Mouse (Mus musculus) MEL (cell line): ENCODE results near the gene Asb7. TPM values are rescaled to one million over a fixed set of nuclear protein-coding genes. Genes with fewer than 3 reads are reported as not detected.

Experiments
- DNase-seq: peaks from one replicate; pipeline ENCODE4 v3.0.0; 2011; ENCODE audit warnings: low read depth, low spot score
- H3K27ac ChIP-seq: 2 replicates; pipeline ENCODE4 v1.5.1; 2012; ENCODE audit warnings: low read depth, mild to moderate bottlenecking, control low read depth, low read length, moderate library complexity; ENCODE audit not compliant: control insufficient read depth
- H3K27me3 ChIP-seq, 2 experiments: fragments of 150-350 bp in 1 of 2; sonication (generic) in 1 of 2; 2 replicates each; pipeline ENCODE4 v1.6.1; 2012; ENCODE audit warnings: low read length in 2 of 2, mild to moderate bottlenecking in 2 of 2, improper control_type of control experiment in 1 of 2, moderate library complexity in 1 of 2; ENCODE audit not compliant: insufficient read depth in 2 of 2, control insufficient read depth in 1 of 2
- H3K36me3 ChIP-seq, 2 experiments: 2 replicates each; pipeline ENCODE4 v1.6.1; 2012 to 2014; ENCODE audit warnings: low read length in 2 of 2, improper control_type of control experiment in 1 of 2, inconsistent platforms in 1 of 2, mild to moderate bottlenecking in 1 of 2; ENCODE audit not compliant: insufficient read depth in 2 of 2, control insufficient read depth in 1 of 2
- H3K4me1 ChIP-seq, 2 experiments: fragments of 150-350 bp in 1 of 2; sonication (generic) in 1 of 2; 2 replicates each; pipeline ENCODE4 v1.6.1; 2012; ENCODE audit warnings: low read length in 2 of 2, improper control_type of control experiment in 1 of 2, mild to moderate bottlenecking in 1 of 2; ENCODE audit not compliant: insufficient read depth in 2 of 2, control insufficient read depth in 1 of 2
- H3K4me3 ChIP-seq, 2 experiments: fragments of 150-350 bp in 1 of 2; sonication (generic) in 1 of 2; 2 replicates each; pipeline ENCODE4 v1.5.1; 2012; ENCODE audit warnings: low read depth in 2 of 2, low read length in 2 of 2, mild to moderate bottlenecking in 2 of 2, moderate library complexity in 2 of 2, control low read depth in 1 of 2, improper control_type of control experiment in 1 of 2; ENCODE audit not compliant: control insufficient read depth in 1 of 2, insufficient read depth in 1 of 2
- H3K79me2 ChIP-seq: 2 replicates; pipeline ENCODE4 v1.6.1; 2012; ENCODE audit warnings: mild to moderate bottlenecking, low read length, moderate library complexity; ENCODE audit not compliant: control insufficient read depth, poor library complexity, insufficient read depth
- H3K9ac ChIP-seq: 2 replicates; pipeline ENCODE4 v1.6.1; 2012; ENCODE audit warnings: low read depth, mild to moderate bottlenecking, control low read depth, low read length, moderate library complexity; ENCODE audit not compliant: control insufficient read depth, poor library complexity, severe bottlenecking
- H3K9me3 ChIP-seq: fragments of 150-350 bp; sonication (generic); replicated peaks from 2 replicates; pipeline ENCODE4 v1.6.1; 2012; ENCODE audit warnings: mild to moderate bottlenecking, low read length, improper control_type of control experiment, moderate library complexity; ENCODE audit not compliant: insufficient read depth
- BHLHE40 ChIP-seq: IDR thresholded peaks from 2 replicates; pipeline ENCODE4 v1.6.1; 2012; ENCODE audit warnings: low read depth, mild to moderate bottlenecking, inconsistent platforms, low read length, improper control_type of control experiment, borderline replicate concordance
- CHD2 ChIP-seq: IDR thresholded peaks from 2 replicates; pipeline ENCODE4 v1.6.1; 2011; ENCODE audit warnings: low read length, improper control_type of control experiment
- CTCF ChIP-seq, 3 experiments: IDR thresholded peaks in 2 of 3; conservative IDR thresholded peaks in 1 of 3; 2 replicates each; pipeline ENCODE4 v1.5.1; 2011 to 2012; ENCODE audit warnings: low read length in 3 of 3, low read depth in 2 of 3, mild to moderate bottlenecking in 2 of 3, improper control_type of control experiment in 1 of 3, inconsistent platforms in 1 of 3, mixed read lengths in 1 of 3, moderate library complexity in 1 of 3; ENCODE audit not compliant: control insufficient read depth in 1 of 3, insufficient read depth in 1 of 3, poor library complexity in 1 of 3, severe bottlenecking in 1 of 3
- E2F4 ChIP-seq: IDR thresholded peaks from 2 replicates; pipeline ENCODE4 v1.6.1; 2011; ENCODE audit warnings: low read depth, low read length, improper control_type of control experiment, borderline replicate concordance
- ELF1 ChIP-seq: IDR thresholded peaks from 2 replicates; pipeline ENCODE4 v1.6.1; 2014; ENCODE audit warnings: low read depth, mild to moderate bottlenecking, inconsistent platforms, low read length, improper control_type of control experiment, moderate library complexity
- EP300 ChIP-seq, 2 experiments: IDR thresholded peaks; 2 replicates each; pipeline ENCODE4 v1.6.1; 2011; ENCODE audit warnings: improper control_type of control experiment in 2 of 2, low read length in 2 of 2, low read depth in 1 of 2, mild to moderate bottlenecking in 1 of 2
- GABPA ChIP-seq: IDR thresholded peaks from 2 replicates; pipeline ENCODE4 v1.6.1; 2012; ENCODE audit warnings: low read depth, mild to moderate bottlenecking, inconsistent platforms, low read length, improper control_type of control experiment, moderate library complexity
- HCFC1 ChIP-seq: IDR thresholded peaks from 2 replicates; pipeline ENCODE4 v1.6.1; 2012; ENCODE audit warnings: low read depth, mild to moderate bottlenecking, inconsistent platforms, low read length, improper control_type of control experiment, moderate library complexity
- MAZ ChIP-seq: IDR thresholded peaks from 2 replicates; pipeline ENCODE4 v1.6.1; 2012; ENCODE audit warnings: low read depth, mild to moderate bottlenecking, inconsistent platforms, low read length, improper control_type of control experiment
- MXI1 ChIP-seq: IDR thresholded peaks from 2 replicates; pipeline ENCODE4 v1.6.1; 2011; ENCODE audit warnings: mild to moderate bottlenecking, low read depth, low read length, improper control_type of control experiment
- NELFE ChIP-seq: IDR thresholded peaks from 2 replicates; pipeline ENCODE4 v1.6.1; 2011; ENCODE audit warnings: low read depth, low read length, improper control_type of control experiment
- POLR2A ChIP-seq, 2 experiments: IDR thresholded peaks; 2 replicates each; pipeline ENCODE4 v1.6.1; 2011 to 2012; ENCODE audit warnings: low read length in 2 of 2, mild to moderate bottlenecking in 2 of 2, control low read depth in 1 of 2, improper control_type of control experiment in 1 of 2, low read depth in 1 of 2, moderate library complexity in 1 of 2; ENCODE audit not compliant: control insufficient read depth in 1 of 2, insufficient read depth in 1 of 2, poor library complexity in 1 of 2
- POLR2AphosphoS2 ChIP-seq: IDR thresholded peaks from 2 replicates; pipeline ENCODE4 v1.6.1; 2011; ENCODE audit warnings: low read length, improper control_type of control experiment
- POLR2AphosphoS5 ChIP-seq: IDR thresholded peaks from 2 replicates; pipeline ENCODE4 v1.6.1; 2012; ENCODE audit warnings: low read depth, borderline replicate concordance, mild to moderate bottlenecking, inconsistent platforms, low read length, moderate library complexity, mixed read lengths
- RAD21 ChIP-seq: IDR thresholded peaks from 2 replicates; pipeline ENCODE4 v1.6.1; 2011; ENCODE audit warnings: mild to moderate bottlenecking, low read depth, low read length, improper control_type of control experiment
- SIN3A ChIP-seq: IDR thresholded peaks from 2 replicates; pipeline ENCODE4 v1.6.1; 2012; ENCODE audit warnings: low read length, improper control_type of control experiment, inconsistent platforms
- SMC3 ChIP-seq: IDR thresholded peaks from 2 replicates; pipeline ENCODE4 v1.6.1; 2011; ENCODE audit warnings: low read depth, low read length, improper control_type of control experiment
- TAL1 ChIP-seq: IDR thresholded peaks from 2 replicates; pipeline ENCODE4 v1.6.1; 2012; ENCODE audit warnings: mild to moderate bottlenecking, inconsistent platforms, low read length, moderate library complexity, mixed read lengths
- USF2 ChIP-seq, 2 experiments: IDR thresholded peaks; 2 replicates each; pipeline ENCODE4 v1.6.1; 2011 to 2012; ENCODE audit warnings: improper control_type of control experiment in 2 of 2, low read length in 2 of 2, borderline replicate concordance in 1 of 2, inconsistent platforms in 1 of 2, low read depth in 1 of 2, mild to moderate bottlenecking in 1 of 2; ENCODE audit not compliant: insufficient read depth in 1 of 2
- ZC3H11A ChIP-seq: IDR thresholded peaks from 2 replicates; pipeline ENCODE4 v1.6.1; 2012; ENCODE audit warnings: low read depth, mild to moderate bottlenecking, inconsistent platforms, low read length, improper control_type of control experiment
- ZKSCAN1 ChIP-seq: IDR thresholded peaks from 2 replicates; pipeline ENCODE4 v1.6.1; 2012; ENCODE audit warnings: low read depth, mild to moderate bottlenecking, inconsistent platforms, low read length, improper control_type of control experiment, moderate library complexity
- ZMIZ1 ChIP-seq: IDR thresholded peaks from 2 replicates; pipeline ENCODE4 v1.6.1; 2012; ENCODE audit warnings: low read depth, mild to moderate bottlenecking, inconsistent platforms, low read length, improper control_type of control experiment, moderate library complexity
- ZNF384 ChIP-seq: IDR thresholded peaks from 2 replicates; pipeline ENCODE4 v1.6.1; 2012; ENCODE audit warnings: low read depth, mild to moderate bottlenecking, inconsistent platforms, low read length, improper control_type of control experiment
- polyA plus RNA-seq, 2 experiments: library from polyadenylated mRNA; stranded (reverse) in 1 of 2; unstranded in 1 of 2; fragments of >175 nt in 1 of 2; fragments of >200 nt in 1 of 2; gene quantifications; 2 replicates each; pipeline versions ENCODE4 v1.2.1 to v1.2.4; 2012; ENCODE audit warnings: low replicate concordance in 2 of 2, low read depth in 1 of 2; ENCODE audit not compliant: insufficient read length in 2 of 2, insufficient read depth in 1 of 2, missing spikeins in 1 of 2
- total RNA-seq: library from RNA; depleted of rRNA; stranded (reverse); fragments of 300-350 nt; gene quantifications from 2 replicates; pipeline ENCODE4 v1.2.3, GENCODE M21; 2012

Asb7 gene
- total and polyA plus RNA-seq, 3 experiments = 7.1 to 12.5 TPM; not detected in 1

GRCm38 (mm10) chr7:66734466-66734865 is 45.1 kb upstream of the Asb7 start:
- no peaks in the 10 kb centered on the region for H3K36me3 ChIP-seq
- DNase-seq = no peak
- TF ChIP-seq CTCF (IDR thresholded peaks at IDR 0.05 in 2 of 3, conservative IDR thresholded peaks at IDR 0.05 in 1 of 3; ENCODE audit: control insufficient read depth in 1 of 3, insufficient read depth in 1 of 3, low read depth in 2 of 3, low read length in 3 of 3, poor library complexity in 1 of 3, severe bottlenecking in 1 of 3) (no peak), MXI1 (no peak), ZC3H11A (no peak), BHLHE40 (no peak), CHD2 (no peak), SIN3A (no peak), USF2 (IDR thresholded peaks at IDR 0.05; ENCODE audit: borderline replicate concordance in 1 of 2, insufficient read depth in 1 of 2, low read depth in 1 of 2, low read length in 2 of 2) (no peak), ZMIZ1 (no peak), TAL1 (no peak), EP300 (IDR thresholded peaks at IDR 0.05; ENCODE audit: low read depth in 1 of 2, low read length in 2 of 2) (no peak), NELFE (no peak), SMC3 (no peak), RAD21 (no peak), HCFC1 (no peak), POLR2AphosphoS2 (no peak)
- TF ChIP-seq, all 39 proteins: peak for 0
- Histone ChIP-seq H3K79me2 (no peaks in the 10 kb centered on the region), H3K27me3 (no peaks in the 10 kb centered on the region), H3K27ac (no peak overlapping the region), H3K4me3 (no peak overlapping the region), H3K9me3 (no peaks in the 10 kb centered on the region), H3K4me1 (no peaks in the 10 kb centered on the region), H3K9ac (no peak overlapping the region)

- Histone ChIP-seq H3K9ac (no peak overlapping the region), H3K4me1 (no peaks in the 10 kb centered on the region), H3K4me3 (no peak overlapping the region), H3K9me3 (no peaks in the 10 kb centered on the region), H3K27me3 (no peaks in the 10 kb centered on the region), H3K36me3 (no peaks in the 10 kb centered on the region), H3K79me2 (no peaks in the 10 kb centered on the region), H3K27ac (no peak overlapping the region)
- DNase-seq = no peak
- no peak for TF ChIP-seq POLR2A (IDR thresholded peaks at IDR 0.05; ENCODE audit: control insufficient read depth in 1 of 2, insufficient read depth in 1 of 2, low read depth in 1 of 2, low read length in 2 of 2, poor library complexity in 1 of 2)
- TF ChIP-seq, all 39 proteins: peak for 0
Measured at GRCm38 (mm10) chr7:66733882-66734281, 44.5 kb upstream of the Asb7 start.

- H3K4me1 ChIP-seq = no peaks in the 10 kb centered on the region
- no peak overlapping the region for H3K4me3 ChIP-seq
- H3K79me2 ChIP-seq = no peaks in the 10 kb centered on the region
- TF ChIP-seq POLR2AphosphoS5 = no peak
- no peak for TF ChIP-seq GABPA
- no peak for TF ChIP-seq ZKSCAN1
- TF ChIP-seq RAD21 = no peak
- TF ChIP-seq ELF1 = no peak
- no peak for TF ChIP-seq MAZ
- TF ChIP-seq BHLHE40 = no peak
- TF ChIP-seq ZC3H11A = no peak
- TF ChIP-seq ZNF384 = no peak
- no peak for TF ChIP-seq E2F4
- no peaks in the 10 kb centered on the region for H3K9me3 ChIP-seq
- DNase-seq = no peak
- no peak overlapping the region for H3K9ac ChIP-seq
- H3K27me3 ChIP-seq = no peaks in the 10 kb centered on the region
- H3K36me3 ChIP-seq = no peaks in the 10 kb centered on the region
- no peak overlapping the region for H3K27ac ChIP-seq
Measured at GRCm38 (mm10) chr7:66733431-66733830, 44.0 kb upstream of the Asb7 start.
